Mouse (Mus musculus) kidney, adult 2 months (tissue): ENCODE measurements at regions not wholly inside any gene's neighbourhood (a gene's known extent, or its start where the extent isn't known, plus 50 kb on each side); places are given as distances from the start of the nearest gene placed in this dataset.

Experiments
- DNase-seq: peaks from one replicate; pipeline ENCODE4 v3.0.0; 2021
- H3K27ac ChIP-seq: fragments of 200-500 bp; 2 replicates; pipeline ENCODE4 v1.5.1; 2012; ENCODE audit warnings: low read depth, low read length, control low read depth, inconsistent platforms; ENCODE audit not compliant: insufficient read depth
- H3K27me3 ChIP-seq: fragments of 200-500 bp; replicated peaks from 2 replicates; pipeline ENCODE4 v1.6.1; 2012; ENCODE audit warnings: mild to moderate bottlenecking, moderate library complexity, low read length, inconsistent platforms; ENCODE audit not compliant: control insufficient read depth, insufficient read depth
- H3K36me3 ChIP-seq: fragments of 200-500 bp; 2 replicates; pipeline ENCODE4 v1.6.1; 2012; ENCODE audit warnings: mild to moderate bottlenecking, moderate library complexity, low read length, inconsistent platforms; ENCODE audit not compliant: control insufficient read depth, insufficient read depth
- H3K4me1 ChIP-seq: fragments of 200-500 bp; 2 replicates; pipeline ENCODE4 v1.6.1; 2011; ENCODE audit warnings: low read length; ENCODE audit not compliant: control insufficient read depth, insufficient read depth
- H3K4me3 ChIP-seq: fragments of 200-500 bp; 2 replicates; pipeline ENCODE4 v1.5.1; 2011; ENCODE audit warnings: mild to moderate bottlenecking, low read depth, low read length, control low read depth; ENCODE audit not compliant: insufficient read depth
- CTCF ChIP-seq: fragments of 200-500 bp; conservative IDR thresholded peaks from 2 replicates; pipeline ENCODE4 v1.5.1; 2011; ENCODE audit warnings: low read depth, mild to moderate bottlenecking, control low read depth, low read length, moderate library complexity, mixed read lengths; ENCODE audit not compliant: insufficient read depth, insufficient read length
- POLR2A ChIP-seq: fragments of 200-500 bp; IDR thresholded peaks from one replicate; pipeline ENCODE4 v1.6.1; 2011; ENCODE audit warnings: low read depth, low read length, control low read depth
- WGBS: fragments of 180-500 bp; shearing (Covaris S2); methylation state at CpG from one replicate; pipeline ENCODE4 v1.1.7; 2018; 5-methylcytosine and 5-hydroxymethylcytosine counted together

- no peak overlapping the region for H3K4me3 ChIP-seq
- no peaks in the 10 kb centered on the region for H3K4me1 ChIP-seq
- no peaks in the 10 kb centered on the region for H3K36me3 ChIP-seq
- WGBS, result 76% methylated on average over 11 of the region's 11 CpGs
- DNase-seq, result no peak
- no peak overlapping the region for H3K27ac ChIP-seq
- no peaks in the 10 kb centered on the region for H3K27me3 ChIP-seq
- no peak for TF ChIP-seq POLR2A
- TF ChIP-seq CTCF, result no peak
Measured at GRCm38 (mm10) chr14:76854965-76855364, 181.6 kb upstream of the Ccdc122 start.

- Histone ChIP-seq H3K4me3 (no peak overlapping the region), H3K27ac (no peak overlapping the region), H3K36me3 (no peaks in the 10 kb centered on the region), H3K27me3 (no peaks in the 10 kb centered on the region), H3K4me1 (no peaks in the 10 kb centered on the region)
- WGBS, result 72% methylated on average over 10 of the region's 10 CpGs
- no peak for TF ChIP-seq POLR2A
- TF ChIP-seq CTCF, result no peak
- DNase-seq, result no peak
Measured at GRCm38 (mm10) chr14:76851473-76852214, 184.9 kb upstream of the Ccdc122 start.

- Histone ChIP-seq H3K36me3 (no peaks in the 10 kb centered on the region), H3K4me1 (no peaks in the 10 kb centered on the region), H3K27me3 (no peaks in the 10 kb centered on the region), H3K4me3 (no peak overlapping the region), H3K27ac (no peak overlapping the region)
- TF ChIP-seq CTCF (no peak), POLR2A (no peak)
- no peak for DNase-seq
- WGBS, result 95% methylated on average over 4 of the region's 4 CpGs
Measured at GRCm38 (mm10) chr14:76850641-76851040, 185.9 kb upstream of the Ccdc122 start.

DNA sequence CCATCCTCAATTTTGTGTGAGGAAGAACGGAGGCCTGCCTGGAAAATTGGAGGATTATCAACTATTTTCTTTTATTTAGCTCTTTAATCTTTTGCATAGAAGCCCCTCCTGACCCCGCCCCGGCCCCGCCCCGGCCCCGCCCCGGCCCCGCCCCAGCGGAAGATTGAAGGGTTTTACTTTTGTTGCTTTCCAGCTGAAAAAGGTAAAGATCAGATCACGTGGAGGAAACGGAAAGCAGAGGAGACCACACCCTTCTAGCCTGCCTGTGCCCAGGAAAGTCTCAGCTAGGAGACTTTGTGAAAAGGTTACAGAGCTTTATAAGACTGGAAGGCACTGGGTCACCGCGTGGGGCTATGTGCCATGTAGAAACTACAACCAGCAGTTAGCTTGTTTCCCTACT is 186.5 kb upstream of the Ccdc122 start:
- DNase-seq, result no peak
- 57% methylated on average over 13 of the region's 13 CpGs for WGBS

DNA sequence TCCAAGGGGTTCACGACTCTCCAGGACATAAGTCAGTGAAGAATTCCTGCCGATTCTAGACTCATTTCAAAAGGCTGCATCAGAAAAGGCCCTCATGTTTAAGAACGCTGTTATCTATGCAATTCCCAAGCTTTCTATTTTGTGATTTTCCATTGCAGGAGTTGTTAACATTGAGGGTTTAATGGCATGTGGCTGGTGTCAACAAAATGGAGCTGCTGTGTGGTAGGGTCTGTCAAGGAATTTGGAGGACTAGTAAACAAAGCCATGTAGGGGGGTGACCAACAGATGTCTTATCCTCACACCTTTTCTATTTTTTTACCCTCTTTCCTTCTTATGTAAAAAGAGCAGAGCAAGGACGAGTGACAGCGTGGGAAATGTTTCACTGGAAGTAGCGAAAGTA is 186.9 kb upstream of the Ccdc122 start:
- Histone ChIP-seq H3K27me3 (no peaks in the 10 kb centered on the region), H3K4me1 (no peaks in the 10 kb centered on the region), H3K4me3 (no peak overlapping the region), H3K36me3 (no peaks in the 10 kb centered on the region), H3K27ac (no peak overlapping the region)
- 89% methylated on average over 6 of the region's 6 CpGs for WGBS
- TF ChIP-seq POLR2A (no peak), CTCF (no peak)
- no peak for DNase-seq

More for the DNA sequence above, 186.5 kb upstream of the Ccdc122 start:
- H3K4me1 ChIP-seq, result no peaks in the 10 kb centered on the region
- TF ChIP-seq CTCF (no peak), POLR2A (no peak)
- H3K27me3 ChIP-seq, result no peaks in the 10 kb centered on the region
- H3K36me3 ChIP-seq, result no peaks in the 10 kb centered on the region
- no peak overlapping the region for H3K4me3 ChIP-seq
- H3K27ac ChIP-seq, result no peak overlapping the region

- Histone ChIP-seq H3K36me3 (no peaks in the 10 kb centered on the region), H3K27ac (no peak overlapping the region), H3K4me1 (no peaks in the 10 kb centered on the region), H3K27me3 (no peaks in the 10 kb centered on the region), H3K4me3 (no peak overlapping the region)
- WGBS, result 81% methylated on average over 3 of the region's 3 CpGs
- TF ChIP-seq CTCF, result no peak
- TF ChIP-seq POLR2A, result no peak
- no peak for DNase-seq
Measured at GRCm38 (mm10) chr14:76849071-76849470, 187.5 kb upstream of the Ccdc122 start.

DNA sequence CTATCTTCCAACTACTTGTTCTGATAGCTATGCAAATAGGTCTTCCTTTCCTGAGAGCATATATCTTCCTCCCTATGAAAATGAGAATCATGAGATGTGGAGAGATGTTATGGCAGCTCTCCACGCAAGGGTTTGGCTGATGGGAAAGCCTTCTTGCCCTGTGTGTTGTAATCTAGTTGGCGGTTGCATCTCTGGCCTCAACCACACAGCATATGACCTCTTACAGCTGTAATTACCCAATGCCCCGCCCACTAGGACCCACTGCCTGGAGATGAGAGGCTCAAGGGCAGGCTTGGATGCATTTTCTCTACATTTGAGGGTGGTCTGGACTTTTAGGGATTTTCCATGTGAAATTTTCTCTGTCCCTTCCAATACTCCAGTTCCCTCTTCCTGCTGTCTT is 190.9 kb upstream of the Ccdc122 start:
- TF ChIP-seq CTCF (no peak), POLR2A (no peak)
- Histone ChIP-seq H3K4me3 (no peak overlapping the region), H3K27me3 (no peaks in the 10 kb centered on the region), H3K27ac (no peak overlapping the region), H3K36me3 (no peaks in the 10 kb centered on the region), H3K4me1 (no peaks in the 10 kb centered on the region)
- no peak for DNase-seq
- WGBS, result 76% methylated on average over 3 of the region's 3 CpGs

GRCm38 (mm10) chr14:76844717-76845116 is 191.9 kb upstream of the Ccdc122 start:
- no peak overlapping the region for H3K27ac ChIP-seq
- H3K4me3 ChIP-seq, result no peak overlapping the region
- 63% methylated on average over 1 of the region's 1 CpGs for WGBS
- no peaks in the 10 kb centered on the region for H3K27me3 ChIP-seq
- no peak for TF ChIP-seq POLR2A
- TF ChIP-seq CTCF, result no peak
- H3K4me1 ChIP-seq, result no peaks in the 10 kb centered on the region
- no peaks in the 10 kb centered on the region for H3K36me3 ChIP-seq
- DNase-seq, result no peak
